Mouse (Mus musculus): Measurements from ENCODE around the gene Brd7. TPM values are rescaled to one million over a fixed set of nuclear protein-coding genes. Genes with fewer than 3 reads are reported as not detected.

Gene Brd7
- polyA plus RNA-seq, 3 experiments from 2014 or later = 63.8 to 67.0 (median 64.7) TPM

DNA sequence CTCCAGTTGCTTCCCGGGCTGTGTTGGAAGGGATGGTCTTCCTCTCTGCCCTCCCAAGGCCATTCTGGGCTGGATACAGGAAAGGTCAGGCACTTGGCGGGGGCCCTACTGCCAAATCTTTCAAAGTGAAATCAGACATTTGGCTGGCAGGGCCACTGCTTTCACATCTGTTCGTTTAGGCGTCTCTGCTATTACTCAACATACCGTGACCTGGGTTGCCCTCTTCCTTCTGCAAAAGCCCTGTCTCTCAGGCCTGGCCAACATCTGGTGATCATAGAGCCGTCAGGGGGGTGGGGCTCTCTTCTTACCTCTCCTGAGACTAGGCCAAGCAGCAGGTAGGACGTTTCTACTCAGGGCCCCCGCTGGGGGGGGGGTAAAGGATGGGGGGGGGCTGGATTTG lies 79.3 kb downstream of the Brd7 start:
- no peak for ATAC-seq

Other genes starting within 250 kb of the Brd7 start
- gene Cnep1r1, start 243.4 kb downstream of the Brd7 start, polyA plus RNA-seq (2017; shearing (Covaris generic)) = 10 to 100 TPM; 22.4 to 28.6 (median 25.0) TPM
- gene Heatr3, start 224.3 kb downstream of the Brd7 start, polyA plus RNA-seq (2017; shearing (Covaris generic)) = 10 to 100 TPM; 15.1 to 26.5 (median 17.6) TPM
- 10 to 100 TPM in 2 of 3 experiments, 1 to 10 TPM in 1; 9.6 to 15.0 (median 10.2) TPM for gene Tent4b, start 163.0 kb downstream of the Brd7 start, polyA plus RNA-seq (2017; shearing (Covaris generic))
- gene Adcy7, start 89.8 kb downstream of the Brd7 start, polyA plus RNA-seq (2017; shearing (Covaris generic)) = 100 to 1,000 TPM in 1 of 3 experiments, 10 to 100 TPM in 2; 93.6 to 134 (median 97.2) TPM
- not detected for gene Nkd1, start 159.2 kb upstream of the Brd7 start, polyA plus RNA-seq (2017; shearing (Covaris generic))